Mouse (Mus musculus) bone marrow macrophage, adult 2 months (primary cell): ENCODE measurements at regions not wholly inside any gene's neighbourhood (a gene's known extent, or its start where the extent isn't known, plus 50 kb on each side); places are given as distances from the start of the nearest gene placed in this dataset.

Experiments
- H3K27ac ChIP-seq: 2 replicates; pipeline ENCODE4 v1.5.1; 2012; ENCODE audit warnings: low read depth, low read length; ENCODE audit not compliant: insufficient read depth
- H3K4me1 ChIP-seq: 2 replicates; pipeline ENCODE4 v1.6.1; 2012; ENCODE audit warnings: low read length; ENCODE audit not compliant: control insufficient read depth, insufficient read depth
- H3K4me3 ChIP-seq: 2 replicates; pipeline ENCODE4 v1.5.1; 2012; ENCODE audit warnings: mild to moderate bottlenecking, low read length, moderate library complexity; ENCODE audit not compliant: insufficient read depth
- CTCF ChIP-seq: IDR thresholded peaks from 2 replicates; pipeline ENCODE4 v1.5.1; 2012; ENCODE audit warnings: low read depth, mild to moderate bottlenecking, low read length, moderate library complexity
- POLR2A ChIP-seq: IDR thresholded peaks from 2 replicates; pipeline ENCODE4 v1.6.1; 2012; ENCODE audit warnings: mild to moderate bottlenecking, low read depth, low read length, borderline replicate concordance

DNA sequence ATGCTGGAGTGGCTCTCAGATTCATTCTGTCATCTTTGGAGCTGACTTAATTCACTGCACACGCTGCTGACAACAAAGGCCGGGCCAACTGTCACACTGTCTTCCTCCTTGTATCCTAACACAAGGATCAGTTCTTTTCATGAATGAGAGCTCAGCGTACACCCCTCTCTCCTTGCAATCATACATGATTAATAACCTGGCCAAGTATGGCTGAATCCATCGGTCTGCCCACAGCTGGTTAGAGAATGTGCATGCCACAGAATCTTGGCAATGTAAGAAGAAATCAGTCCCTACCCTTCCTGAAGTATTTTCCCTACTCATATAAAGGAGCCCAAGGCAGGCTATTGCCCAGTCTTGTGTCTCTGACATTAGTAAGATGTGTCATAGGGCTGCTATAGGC lies 387.4 kb upstream of the Clint1 start:
- TF ChIP-seq CTCF (no peak), POLR2A (no peak)
- H3K4me1 ChIP-seq = no peaks in the 10 kb centered on the region
- no peak overlapping the region for H3K4me3 ChIP-seq
- H3K27ac ChIP-seq = no peak overlapping the region

DNA sequence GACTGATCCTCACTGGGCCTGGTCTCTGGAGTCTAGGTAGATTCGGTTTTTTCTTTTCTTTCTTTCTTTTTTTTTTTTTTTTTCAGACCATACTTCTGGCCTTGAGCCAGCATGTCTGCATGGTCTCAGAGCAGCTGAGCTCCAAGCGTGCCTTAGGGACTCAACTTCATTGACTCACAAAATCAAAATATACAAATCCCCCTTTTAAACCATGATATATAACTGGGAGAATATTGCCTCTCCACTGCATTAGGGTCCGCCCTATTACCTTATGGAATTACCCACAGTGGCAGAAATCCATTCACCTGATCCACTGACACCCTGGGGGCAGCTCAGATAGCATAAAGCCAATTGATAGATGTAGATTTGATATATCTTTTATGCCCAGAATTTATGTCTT lies 385.5 kb upstream of the Clint1 start:
- H3K27ac ChIP-seq = no peak overlapping the region
- H3K4me3 ChIP-seq = no peak overlapping the region
- TF ChIP-seq POLR2A (no peak), CTCF (no peak)
- no peaks in the 10 kb centered on the region for H3K4me1 ChIP-seq

DNA sequence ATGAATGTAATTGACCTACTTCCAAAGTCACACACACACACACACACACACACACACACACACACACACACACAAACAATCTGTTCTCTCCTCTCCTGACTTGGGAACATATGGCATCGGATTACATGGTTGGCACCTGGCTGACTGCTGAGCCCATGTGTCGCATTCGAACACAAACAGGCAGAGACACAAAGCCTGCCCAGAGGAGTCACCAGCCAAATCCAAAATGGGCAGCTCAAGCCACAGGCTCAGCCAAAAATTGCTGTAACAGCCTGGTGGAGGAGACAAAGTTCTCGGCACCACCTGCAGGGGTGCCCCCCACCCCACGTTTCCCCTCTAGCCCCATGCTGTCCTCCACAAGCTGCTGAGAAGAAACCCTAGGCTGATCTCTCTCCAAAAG lies 379.7 kb upstream of the Clint1 start:
- no peak overlapping the region for H3K4me3 ChIP-seq
- no peaks in the 10 kb centered on the region for H3K4me1 ChIP-seq
- H3K27ac ChIP-seq = no peak overlapping the region
- TF ChIP-seq CTCF (no peak), POLR2A (no peak)

DNA sequence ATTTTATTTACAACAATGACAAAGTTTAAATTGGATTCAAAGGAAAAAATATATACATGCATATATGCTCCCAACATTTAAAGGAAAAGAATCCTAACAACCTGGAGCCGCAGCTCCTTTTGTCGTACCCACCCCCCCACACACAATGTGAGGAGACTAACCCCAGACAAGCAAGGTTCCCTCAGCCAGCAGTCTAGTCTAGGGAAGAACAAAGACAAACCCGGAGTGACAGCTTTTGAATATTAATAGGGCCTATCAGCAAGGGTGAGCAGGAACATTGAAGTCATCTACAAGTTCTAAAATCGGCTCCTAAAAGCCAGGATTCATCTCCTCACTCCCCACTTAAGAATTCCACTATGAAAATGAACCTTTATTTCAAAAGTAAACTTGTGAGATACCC lies 374.9 kb upstream of the Clint1 start:
- no peaks in the 10 kb centered on the region for H3K4me1 ChIP-seq
- H3K4me3 ChIP-seq = no peak overlapping the region
- H3K27ac ChIP-seq = no peak overlapping the region
- TF ChIP-seq CTCF (no peak), POLR2A (no peak)

DNA sequence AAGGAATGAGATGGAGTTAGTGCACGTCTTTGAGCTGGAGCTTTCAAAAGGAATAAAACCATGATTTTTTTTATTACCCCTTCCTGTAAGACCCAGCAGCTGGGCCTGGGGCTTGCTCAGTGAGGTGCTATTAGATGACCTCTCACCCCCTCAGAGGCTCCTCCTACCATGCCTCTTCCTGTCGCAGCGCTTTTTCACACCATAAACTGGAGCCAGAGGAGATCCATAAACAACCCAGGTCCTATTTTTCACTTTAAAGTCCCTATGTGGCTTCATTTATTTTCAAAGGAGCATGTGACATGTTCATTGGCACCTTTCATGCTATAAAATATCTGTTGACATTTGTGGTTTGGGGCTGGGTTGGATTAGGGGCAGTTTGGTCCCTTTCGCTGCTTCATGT lies 365.9 kb upstream of the Clint1 start:
- no peaks in the 10 kb centered on the region for H3K4me1 ChIP-seq
- TF ChIP-seq CTCF (no peak), POLR2A (no peak)

DNA sequence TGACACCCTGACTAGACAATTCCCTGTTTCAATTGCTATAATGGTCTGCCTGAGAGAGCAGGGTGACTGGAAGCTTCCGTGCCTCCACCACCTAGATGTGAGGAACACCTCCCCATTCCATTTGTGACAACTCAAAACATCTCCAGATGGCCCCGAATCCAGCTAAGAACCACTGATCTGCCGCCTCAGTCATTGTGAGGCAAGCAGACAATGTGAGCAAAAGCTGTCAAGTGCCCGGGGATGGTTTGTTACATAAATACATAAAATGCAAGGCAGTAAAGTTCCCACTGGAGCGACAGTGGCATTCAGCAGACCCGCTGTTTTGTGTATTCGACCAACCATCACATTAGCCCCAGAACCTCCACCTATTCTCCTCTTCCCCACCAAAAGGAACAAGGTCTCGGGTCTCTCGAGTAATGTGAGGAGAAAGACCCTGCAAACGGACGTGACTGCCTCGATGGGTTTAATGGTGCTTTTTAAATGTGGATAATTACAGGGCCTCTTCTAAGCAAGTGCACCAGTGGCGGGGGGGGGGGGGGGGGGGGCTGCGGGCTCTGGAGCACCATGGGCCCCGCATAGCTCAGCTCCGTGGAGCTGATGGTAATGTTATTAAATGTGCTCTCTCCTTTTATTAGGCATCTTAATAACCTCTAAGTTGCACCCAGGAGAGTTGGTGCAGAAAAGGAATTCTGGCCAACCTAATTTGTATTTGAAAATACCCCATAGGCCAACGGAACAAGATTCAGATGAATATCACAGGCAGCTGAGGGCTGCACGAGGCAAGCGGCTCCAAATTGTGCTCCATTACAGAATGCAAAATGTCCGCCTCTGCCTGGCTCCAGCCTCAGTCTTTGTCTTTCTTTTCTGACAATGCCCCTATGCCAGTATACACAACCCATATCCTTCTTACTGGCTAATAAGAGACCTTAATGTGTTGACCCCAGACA lies 360.6 kb upstream of the Clint1 start:
- TF ChIP-seq CTCF (no peak), POLR2A (no peak)

More for the DNA sequence above, 365.9 kb upstream of the Clint1 start:
- H3K4me3 ChIP-seq = no peak overlapping the region
- H3K27ac ChIP-seq = no peak overlapping the region

DNA sequence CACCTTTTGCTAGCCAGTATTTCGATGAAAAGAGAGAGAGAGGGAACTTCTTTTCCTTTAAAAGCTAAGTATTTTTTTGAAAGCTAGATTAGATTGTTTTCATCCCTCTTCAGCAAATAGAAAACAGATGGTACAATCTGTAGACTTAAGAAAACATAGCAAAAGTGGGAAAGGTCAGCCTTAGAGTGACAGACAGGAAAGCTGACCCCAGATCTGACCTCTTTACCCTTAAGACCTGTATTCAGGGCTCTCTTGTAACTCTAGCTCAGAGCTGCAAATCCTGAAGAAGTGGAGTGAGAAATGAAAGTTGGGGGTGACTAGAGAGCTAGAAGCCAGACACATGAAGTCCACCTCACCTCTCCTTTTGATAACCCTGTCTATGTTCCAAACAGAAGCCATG lies 356.6 kb upstream of the Clint1 start:
- TF ChIP-seq CTCF (no peak), POLR2A (no peak)
- no peak overlapping the region for H3K4me3 ChIP-seq

More for the DNA sequence above, 360.6 kb upstream of the Clint1 start:
- Histone ChIP-seq H3K4me1 (no peaks in the 10 kb centered on the region), H3K4me3 (no peak overlapping the region), H3K27ac (no peak overlapping the region)

DNA sequence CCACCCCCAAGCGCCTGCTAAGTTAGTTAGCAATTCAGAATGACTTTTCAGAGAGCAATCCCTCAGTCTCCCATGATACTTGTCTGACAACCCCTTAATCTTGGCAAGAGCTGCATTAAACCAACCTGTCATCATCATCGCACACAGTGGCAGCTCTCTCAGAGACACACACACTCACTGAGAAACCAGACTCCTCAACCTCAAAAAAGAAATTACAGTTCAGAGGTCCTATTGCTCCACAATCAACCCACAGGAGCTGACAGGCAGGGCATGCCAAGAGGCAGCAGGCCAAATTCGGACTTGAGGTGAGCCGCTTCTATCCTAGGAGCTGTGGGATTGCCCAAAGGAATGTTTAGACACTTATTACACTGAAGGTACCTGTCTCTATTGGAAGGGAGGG lies 343.3 kb upstream of the Clint1 start:
- no peak for TF ChIP-seq POLR2A
- no peak for TF ChIP-seq CTCF
- H3K27ac ChIP-seq = no peak overlapping the region
- H3K4me1 ChIP-seq = no peaks in the 10 kb centered on the region
- no peak overlapping the region for H3K4me3 ChIP-seq

More for the DNA sequence above, 356.6 kb upstream of the Clint1 start:
- Histone ChIP-seq H3K27ac (no peak overlapping the region), H3K4me1 (no peaks in the 10 kb centered on the region)

DNA sequence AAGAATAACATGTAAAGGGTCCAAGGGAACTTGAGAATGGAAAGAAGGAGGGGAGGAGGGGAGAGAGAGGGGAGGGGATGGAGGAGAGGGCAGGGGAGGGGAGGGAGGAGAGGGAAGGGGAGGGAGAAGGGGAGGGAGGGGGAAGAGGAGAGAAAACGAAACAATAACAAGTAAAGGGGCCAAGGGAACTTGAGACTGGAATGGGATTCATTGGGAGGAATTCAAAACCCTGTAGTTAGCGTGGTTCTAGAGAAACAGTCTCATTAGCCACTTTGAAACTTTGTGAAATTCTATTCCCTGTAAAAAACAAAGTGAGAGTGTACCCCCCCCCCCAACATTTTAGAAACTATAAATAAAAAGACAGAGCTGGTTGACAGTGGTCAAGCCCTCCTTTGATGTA lies 342.6 kb upstream of the Clint1 start:
- H3K4me3 ChIP-seq = no peak overlapping the region
- no peaks in the 10 kb centered on the region for H3K4me1 ChIP-seq
- TF ChIP-seq POLR2A (no peak), CTCF (no peak)
- no peak overlapping the region for H3K27ac ChIP-seq
